Mouse (Mus musculus): ENCODE measurements around the gene Dennd1b.

The Dennd1b gene

DNA sequence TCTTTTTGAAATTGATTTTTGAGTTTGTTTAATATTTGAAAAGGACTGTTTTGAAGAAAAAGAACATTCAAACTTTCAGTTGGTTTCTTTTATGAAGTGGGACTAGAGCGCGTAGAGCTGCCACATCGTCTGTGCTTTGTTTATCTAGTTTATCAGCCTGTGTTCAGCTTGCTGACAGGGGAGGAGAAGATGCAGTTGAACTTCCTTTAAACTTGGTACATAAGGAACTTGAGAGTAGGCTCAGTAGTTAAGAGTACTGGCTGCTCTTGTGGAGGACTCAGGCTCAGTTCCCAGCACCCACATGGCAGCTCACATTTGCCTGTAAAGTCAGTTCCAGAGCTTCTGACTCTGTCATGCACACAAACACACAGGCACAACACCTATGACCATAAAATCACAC, 124.3 kb downstream of the Dennd1b start:
- DNase-seq = no peak

DNA sequence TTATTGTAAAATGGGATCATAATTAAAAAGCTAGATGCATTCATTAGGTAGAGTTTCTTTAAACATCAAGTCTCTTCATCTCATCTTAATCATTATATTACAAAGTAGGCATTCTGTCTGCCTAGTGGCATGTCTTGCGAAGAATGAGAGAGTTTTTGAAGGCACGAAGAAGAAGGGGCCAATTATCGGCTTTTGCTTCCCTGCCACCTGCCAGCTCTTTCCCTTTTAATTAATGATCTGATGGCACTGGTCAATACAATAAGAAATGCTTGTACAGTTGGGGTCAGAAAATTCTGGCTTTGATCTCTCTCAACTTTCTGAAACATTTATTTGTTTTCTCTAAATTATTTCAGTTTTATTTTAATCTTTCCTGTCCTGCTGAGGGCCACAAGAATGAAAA, 127.5 kb downstream of the Dennd1b start:
- DNase-seq = no peak

DNA sequence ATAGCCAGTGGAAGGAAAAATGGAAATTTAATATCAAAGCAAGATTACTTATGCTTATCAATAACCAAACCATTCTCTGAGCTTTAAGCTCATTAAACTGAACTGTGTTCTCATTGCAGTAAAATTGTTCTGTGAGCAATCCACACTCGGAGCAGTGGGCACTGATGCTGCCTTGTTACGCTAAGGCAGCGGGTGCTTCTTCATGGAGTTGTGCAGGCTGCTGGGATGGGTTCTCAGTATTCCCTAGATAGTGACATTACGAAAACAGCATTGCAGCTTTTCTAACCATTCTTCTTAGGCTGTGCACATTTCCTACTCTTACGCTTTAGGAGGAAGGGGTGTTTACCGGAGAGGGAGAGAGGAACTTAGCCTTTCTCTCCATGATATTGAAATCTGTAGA, 128.5 kb downstream of the Dennd1b start:
- DNase-seq = no peak

DNA sequence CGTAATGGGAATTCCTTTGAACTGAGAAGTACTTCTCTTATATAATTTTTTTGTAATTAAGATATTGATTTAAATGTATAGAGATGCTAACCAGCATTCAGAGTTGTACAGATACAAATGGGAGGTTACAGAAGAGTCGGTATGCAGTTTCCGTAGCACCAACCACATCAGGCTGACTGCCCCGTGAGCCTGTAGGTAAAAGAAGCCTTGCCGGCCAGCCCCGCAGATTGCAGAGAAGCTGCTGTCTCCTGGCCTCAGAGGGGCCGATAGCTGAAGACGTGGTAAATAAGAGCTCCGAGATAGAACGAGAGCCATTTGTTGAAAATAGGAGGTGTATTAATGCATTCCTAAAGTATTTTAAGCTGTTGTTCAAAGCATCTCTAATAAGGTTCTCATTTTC, 128.9 kb downstream of the Dennd1b start:
- DNase-seq = no peak

DNA sequence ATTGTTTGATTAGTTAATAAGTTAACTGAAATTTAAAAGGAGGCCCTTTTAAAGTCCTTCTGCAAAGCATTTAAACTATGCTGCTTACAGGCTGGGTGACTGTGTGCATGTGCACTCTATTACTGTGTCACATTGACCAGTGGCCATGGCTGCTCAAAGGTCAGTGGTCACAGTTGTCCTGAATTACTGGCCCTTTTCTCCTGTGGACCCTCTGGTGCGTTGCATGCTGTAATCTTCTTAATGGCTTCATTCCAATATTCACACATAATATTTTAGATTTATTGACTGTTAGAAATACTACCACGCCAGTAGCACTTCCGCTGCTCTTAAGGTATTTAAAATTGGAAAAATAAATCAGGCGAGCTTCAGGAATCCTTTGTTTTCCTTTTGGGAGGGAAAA, 129.5 kb downstream of the Dennd1b start:
- no peak for DNase-seq

DNA sequence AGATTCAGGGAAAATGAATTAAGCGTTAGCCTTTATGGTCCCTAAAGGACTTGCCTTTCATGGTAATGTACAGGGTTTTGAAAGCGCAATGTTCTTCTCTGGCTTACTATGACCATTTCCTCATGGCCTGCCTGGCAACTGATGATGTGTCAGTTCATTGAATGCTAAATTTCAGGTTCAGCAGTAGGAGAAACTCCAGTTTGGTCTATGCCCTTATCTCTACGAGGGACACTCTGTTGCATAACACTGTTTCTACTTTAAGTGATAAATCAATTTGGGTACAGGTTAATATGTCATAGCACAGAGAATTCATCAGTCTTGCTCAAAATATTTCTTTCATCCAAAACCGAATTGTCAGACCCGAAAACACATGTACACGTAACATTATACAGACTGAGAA, 133.1 kb downstream of the Dennd1b start:
- no peak for DNase-seq

DNA sequence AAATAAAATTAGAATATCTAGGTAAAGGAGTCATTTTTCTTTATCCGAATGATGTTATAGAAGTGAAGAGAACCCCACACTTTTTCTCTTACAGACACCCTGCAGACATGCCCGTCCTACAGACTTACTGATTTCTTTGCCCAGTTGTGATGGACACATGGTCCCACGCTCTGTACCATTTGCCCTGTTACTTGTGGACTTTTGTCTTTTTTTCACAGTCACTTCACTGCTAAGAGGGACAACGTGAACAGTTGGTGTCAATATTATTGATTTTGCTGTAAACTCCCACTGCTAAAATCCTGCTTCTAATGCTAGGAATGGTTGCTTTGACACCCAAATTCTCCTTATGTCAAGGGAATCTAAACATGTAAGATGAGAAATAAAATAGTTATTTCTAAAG, 134.9 kb downstream of the Dennd1b start:
- no peak for DNase-seq

DNA sequence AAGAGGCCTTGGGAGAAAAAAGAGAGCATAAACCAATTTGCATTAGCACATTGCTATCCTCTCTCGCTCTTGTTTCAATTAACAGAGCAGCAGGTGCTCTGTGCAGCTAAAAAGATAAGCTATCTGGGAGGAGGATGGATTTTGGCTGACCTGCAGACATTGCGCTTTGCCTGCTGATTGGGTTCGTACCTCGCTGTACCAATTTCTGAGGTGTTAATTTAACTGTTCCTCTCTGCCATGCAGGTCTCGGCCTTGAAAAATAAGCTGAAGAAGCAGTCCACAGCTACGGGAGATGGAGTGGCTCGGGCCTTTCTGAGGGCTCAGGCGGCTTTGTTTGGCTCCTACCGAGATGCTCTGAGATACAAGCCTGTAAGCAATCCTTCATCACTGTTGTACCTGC, 138.5 kb downstream of the Dennd1b start:
- DNase-seq = no peak

DNA sequence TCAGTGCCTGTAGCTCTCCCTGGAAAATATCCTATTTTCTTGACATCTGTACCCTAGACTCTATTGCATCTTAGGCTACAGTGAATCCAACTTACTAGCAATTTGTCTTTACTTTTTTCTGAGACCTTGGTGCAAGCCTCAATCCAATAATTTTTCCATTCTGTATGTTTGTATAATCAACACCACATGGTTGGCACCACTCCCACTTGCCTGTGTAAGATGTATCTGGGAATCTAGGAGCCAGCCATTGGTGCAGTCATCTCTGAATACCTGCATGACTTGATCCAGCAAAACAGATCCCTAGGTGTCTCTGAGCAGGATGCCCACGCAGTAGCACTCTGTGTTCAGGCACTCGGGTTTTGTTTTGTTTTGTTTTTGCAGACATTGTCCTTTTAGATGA, 145.0 kb downstream of the Dennd1b start:
- DNase-seq = no peak

DNA sequence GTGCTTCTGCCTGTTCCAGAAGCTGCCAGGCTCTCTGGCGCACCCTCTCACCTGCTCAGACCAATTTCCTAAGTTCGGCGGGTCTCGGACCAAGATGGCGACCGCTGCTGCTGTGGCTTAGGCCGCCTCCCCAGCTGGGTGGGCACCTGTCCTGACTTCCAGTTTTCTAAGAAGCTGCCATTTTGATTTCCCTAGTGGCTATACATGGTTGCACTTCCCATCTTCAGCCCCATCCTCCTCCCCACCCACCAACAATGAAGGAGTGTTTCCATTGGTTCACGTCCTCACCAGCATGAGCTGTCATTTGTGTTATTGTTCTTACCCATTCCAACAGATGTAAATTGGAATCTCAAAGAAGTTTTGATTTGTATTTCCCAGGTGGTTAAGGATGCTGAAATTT, 159.4 kb downstream of the Dennd1b start:
- no peak for DNase-seq

DNA sequence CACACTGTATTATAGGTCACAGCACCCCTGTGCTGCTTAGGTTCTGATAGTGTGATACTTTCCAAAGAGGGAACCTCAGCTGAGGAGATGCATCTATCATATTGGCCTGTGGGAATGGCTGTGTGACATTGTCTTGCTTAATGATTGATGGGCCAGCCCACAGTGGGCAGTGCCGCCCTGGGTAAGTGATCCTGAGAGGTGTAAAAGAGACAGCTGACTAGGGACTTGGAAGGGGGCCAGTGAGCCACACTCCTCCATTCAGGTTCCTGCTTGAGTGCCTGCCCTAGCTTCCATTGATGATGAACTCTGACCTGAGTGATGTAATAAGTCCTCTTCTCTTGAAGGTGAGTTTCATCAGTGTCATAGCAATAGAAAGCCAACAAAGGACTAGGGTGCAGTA, 176.4 kb downstream of the Dennd1b start:
- no peak for DNase-seq

DNA sequence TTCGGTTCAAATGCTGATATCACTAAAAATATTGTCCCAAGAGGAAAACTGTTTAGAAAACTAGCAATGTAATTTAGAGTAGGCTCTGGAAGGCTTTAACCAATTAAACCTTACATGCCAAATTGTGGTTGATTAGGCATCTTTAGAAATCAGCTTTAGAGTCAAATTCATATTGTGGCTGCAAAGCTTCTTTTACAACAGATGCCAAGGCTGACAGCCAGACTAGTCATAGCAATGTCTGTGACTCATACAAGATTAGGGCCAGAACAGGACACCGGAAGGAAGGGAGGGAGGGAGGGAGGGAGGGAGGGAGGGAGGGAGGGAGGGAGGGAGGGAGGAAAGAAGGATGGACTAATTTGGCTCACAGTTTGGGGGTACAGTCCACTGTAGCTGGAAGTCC, 182.3 kb downstream of the Dennd1b start:
- no peak for DNase-seq

DNA sequence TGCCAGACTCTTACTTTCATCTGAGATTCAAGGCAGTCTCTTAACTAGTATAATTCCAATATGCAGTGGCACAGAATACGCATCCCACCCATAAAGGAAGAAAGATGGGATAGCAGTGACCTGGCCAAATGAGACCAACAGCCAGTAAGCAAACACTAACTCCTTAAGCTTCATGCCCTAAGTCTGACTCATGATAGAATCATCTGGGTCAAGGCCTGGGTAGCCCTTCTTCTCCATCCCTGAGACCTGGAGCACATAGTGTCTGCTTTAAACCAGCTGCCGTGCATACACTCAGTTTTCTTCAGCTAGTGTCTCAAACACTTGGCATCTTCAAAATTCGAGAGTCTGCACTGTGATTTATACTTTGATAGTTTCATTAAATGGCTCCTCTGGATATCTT, 183.1 kb downstream of the Dennd1b start:
- no peak for DNase-seq

DNA sequence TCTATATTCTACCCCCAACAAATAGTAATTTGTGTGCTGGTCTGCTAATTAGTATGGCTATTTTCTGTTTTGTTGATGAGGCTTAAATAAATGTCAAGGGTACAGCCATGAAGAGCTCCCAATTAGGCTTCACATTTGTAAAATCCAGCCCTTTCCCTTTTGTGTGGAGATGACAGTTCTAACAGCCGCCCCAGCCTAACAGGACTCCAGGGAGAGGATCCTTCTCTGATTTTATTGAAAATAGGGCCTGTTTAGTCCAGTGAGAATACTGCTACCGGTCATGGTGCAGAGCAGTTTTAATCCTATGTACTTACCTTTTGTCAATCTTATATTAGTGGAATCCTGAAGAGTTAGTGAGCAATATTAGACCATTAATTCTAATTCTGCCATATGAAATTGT, 189.8 kb downstream of the Dennd1b start:
- DNase-seq = no peak

DNA sequence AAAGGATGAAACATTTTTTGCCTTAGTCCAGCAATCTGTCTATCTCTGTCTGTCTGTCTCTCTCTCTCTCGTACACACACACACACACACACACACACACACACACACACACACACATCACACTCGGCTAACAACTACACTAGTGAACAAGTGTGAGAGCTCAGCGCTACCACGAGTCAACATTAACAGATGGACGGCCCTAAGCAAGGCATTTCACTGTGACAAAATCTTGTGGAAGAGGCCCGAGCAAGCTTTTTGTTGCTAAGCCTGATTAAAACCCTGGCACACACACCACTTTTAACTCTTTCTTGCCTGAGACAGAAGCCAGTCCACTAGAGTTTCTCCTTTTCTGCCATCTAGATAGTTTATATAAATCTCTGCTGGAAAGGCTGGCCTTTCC, 190.3 kb downstream of the Dennd1b start:
- no peak for DNase-seq

DNA sequence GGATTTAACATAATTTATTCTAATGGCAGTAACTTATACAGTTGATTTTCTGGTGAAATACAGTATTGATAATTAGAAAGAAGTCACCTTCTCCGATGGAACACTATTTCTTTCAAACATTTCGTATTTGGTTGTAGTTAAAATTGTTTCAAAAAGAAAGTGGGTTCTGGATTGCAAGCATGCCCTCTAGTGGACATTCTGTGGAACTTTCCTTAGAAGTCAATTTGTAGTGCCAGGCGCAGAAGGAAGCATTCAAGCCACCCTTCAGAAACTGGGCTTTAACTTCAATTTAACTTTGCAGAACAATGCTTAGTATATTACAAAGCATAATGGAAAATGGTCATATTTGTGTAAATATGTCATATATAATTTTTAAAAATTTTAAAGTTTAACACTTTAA, 193.2 kb downstream of the Dennd1b start:
- no peak for DNase-seq

DNA sequence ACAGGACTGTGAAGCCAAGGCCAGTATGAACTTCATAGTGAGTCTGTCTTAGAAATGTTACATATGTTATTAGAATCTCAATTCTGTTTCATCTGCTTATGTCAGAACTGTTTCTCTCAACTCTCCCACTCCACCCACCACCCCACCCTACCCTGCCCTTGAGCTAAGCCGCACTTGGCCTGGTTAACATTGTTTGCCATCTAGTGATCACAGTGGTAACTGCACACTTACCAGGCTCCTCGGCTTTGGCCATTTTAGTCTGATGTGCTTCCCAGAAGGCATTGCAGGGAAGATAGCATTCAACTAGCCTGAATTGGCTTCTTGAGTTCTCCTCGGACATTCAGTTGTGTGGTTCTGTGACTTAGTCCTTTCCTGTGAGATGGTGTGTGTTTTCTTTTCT, 198.4 kb downstream of the Dennd1b start:
- DNase-seq = no peak

DNA sequence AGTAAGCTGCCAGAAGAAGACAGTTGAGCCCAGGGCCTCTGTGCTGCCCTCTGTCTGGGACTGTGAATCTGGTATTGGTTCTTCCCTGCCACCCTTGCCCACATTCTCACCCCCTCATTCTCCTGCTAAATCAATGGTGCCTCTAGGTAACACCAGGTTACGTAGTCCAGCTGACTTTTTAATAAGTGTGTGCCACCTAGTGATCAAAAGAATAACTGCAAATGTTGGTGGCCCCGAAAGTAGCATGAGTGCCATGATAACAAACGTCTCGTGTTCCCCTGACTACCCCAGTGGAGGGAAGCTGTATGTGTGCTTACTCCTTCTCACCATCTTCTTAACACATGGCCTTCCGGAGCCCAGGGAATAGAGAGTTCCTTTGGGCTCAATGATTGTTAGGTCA, 199.6 kb downstream of the Dennd1b start:
- DNase-seq = no peak

DNA sequence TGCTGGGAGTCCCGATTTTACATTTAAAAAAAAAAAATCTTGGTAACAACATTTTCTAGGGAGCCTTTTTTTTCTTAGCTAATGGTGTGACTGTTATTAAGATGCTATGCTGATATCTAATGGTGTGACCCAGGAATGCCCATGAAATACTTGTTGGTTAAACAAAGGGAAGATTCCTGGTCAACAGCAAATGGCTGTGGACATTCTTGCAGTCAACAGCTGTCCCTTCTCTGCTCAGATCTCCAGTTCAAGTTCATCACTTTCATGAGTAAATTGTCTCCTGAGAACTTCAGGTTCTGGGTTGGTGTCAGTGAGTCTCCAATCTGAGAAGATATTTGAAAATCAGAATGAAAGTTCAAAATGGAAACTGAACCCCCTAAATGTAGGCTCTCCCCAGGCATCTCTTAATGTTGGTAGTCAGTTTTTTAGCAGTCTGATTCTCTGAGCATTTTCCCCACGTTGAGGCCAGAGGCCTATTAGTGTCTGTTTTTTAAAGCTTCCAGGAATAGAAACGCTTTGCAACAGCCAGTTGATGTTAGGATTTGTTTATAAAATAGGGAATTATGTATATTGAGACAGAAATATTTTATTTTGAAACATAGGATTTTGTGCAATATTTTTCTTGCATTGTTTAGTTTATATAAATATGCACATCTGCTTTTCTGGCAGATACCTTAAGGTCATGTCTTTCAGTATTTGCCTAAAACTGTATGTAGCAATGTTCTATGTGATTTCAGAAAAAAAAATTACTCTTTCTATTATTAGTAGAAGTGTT, 211.0 kb downstream of the Dennd1b start:
- DNase-seq = no peak

DNA sequence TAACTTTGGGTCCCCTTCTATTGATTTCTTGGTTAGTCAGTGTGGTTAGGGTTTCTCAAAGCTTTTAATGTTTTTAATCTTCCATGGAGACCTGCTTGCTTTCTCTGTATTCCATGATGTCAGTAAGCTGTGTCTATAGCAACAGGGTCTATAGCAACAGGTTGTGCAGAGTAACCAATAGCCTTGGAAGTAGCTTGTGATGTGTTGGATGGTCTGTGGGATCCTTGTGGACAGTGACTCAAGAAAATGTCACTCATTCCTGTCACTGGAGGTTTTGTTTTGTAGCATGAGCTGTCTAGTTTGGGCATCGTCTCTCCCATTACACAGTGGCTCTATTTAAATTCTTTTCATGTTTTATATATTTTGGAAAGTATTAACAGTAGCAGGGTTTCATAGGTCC, 216.5 kb downstream of the Dennd1b start:
- DNase-seq = no peak

DNA sequence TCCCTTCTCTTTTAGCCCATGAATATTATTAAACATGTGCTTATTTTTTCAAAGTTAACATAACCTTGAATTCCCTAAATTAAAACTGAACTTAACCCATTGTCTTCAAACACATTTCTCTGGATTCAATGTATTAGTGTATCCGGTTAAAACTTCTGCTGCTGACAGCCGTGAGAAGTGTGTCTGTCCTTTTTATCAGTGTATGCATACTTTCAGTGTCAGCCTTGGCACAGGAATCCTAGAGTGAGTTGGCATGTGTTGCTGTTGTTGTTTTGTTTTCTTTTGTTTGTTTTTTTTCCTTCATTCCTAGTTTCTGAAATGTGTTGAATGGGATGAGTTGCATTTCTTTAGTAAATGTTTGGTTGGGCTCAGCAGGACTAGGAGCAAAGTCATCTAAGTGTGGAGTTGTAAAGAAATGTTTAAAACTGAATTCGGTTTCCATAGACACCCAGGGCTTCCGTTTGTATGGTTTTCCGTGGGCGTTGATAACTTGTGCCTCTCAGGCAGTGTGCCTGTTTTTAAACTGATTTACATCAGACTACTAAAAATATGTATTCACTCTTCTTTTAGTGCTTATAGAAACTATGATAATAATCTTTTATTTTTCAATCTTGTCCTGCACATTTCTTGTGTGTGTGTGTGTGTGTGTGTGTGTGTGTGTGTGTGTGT, 217.4 kb downstream of the Dennd1b start:
- no peak for DNase-seq

DNA sequence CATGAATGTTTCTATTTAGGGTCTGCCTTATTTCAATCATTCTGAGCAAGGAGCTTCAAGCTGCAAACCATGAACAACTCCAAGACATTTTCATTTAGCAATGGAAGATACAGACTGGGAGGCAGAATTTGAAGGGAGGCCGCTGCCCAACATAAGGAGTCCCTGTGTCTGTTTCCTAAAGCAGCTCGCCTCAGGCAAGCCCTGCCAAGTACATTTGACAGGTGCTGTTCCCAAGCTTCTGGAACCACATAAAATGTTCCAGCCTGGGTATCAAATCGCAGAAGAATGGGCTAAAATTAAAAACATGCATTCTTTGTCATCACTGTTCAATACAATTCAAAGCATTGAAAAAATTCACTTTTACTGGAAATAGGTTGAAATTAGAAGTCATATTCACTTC, 229.4 kb downstream of the Dennd1b start:
- DNase-seq = no peak

DNA sequence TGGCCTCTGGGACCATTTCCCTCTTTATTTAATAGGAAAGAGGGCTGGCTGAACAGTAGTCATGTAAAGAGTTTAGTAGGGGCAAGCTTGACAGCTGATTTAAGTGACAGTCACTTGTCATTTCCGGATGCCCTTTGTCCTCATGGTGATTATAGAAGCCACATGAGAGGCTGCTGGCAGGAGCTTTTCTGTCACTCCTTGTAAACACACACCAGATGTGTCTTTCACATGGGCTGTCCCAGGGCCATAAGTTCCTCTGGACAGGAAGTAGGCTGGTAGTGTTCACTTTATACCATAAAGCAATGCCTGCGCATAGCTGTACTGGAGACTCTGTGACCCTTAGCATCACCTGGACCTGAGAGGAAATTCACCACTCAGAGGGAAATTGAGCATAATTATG, 230.8 kb downstream of the Dennd1b start:
- no peak for DNase-seq

DNA sequence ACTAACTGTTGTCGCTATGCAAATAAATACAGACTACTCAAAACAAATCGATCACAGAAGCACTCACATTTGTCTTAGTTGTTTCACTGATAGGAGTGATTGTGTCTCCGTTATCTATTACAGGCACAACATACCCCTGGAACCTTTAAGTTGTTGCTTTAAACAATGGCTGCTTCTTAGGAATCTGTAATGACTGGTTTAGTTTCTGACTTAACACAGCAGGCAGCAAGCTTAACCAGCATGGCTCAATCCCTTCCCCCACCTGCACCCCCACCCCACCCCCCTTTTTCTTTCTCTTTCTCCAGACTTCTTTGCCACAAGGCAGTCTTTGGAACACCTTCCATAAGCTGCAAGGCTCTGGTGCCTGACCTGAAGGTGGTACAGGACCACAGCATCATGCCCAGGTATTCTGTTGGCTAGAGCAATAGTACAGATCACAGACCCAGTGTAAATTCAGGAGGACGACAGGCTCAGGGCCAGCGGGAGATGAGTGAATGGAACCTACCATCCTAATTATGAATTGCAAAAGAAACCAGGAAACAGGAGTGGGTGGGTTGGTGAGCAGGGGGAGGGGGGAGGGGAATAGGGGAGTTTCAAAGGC, 231.3 kb downstream of the Dennd1b start:
- DNase-seq = no peak

DNA sequence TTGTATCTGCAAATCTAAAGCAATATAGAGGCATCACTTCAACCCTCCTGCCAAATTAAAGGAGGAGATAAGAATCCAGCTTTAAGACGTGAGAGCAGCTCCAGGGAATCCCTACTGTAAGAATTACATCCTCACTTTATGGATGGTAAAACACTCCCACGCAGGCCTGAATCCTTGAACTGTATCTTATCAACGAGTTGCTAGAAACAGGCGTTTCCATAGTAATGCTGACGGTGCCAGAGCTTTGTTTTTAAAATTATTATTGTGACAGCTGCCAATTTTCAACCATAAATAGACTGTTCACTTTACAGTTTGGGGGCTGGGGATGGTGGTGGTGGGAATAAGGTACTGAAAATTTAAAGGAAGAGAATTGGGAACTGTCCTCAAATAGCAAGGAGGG, 239.8 kb downstream of the Dennd1b start:
- no peak for DNase-seq
